Comparison of ENCODE assay signal across 8 mouse cellular contexts in genomic region chr5:136201832-136202231, GRCm38 (mm10). TPM values are rescaled to one million over a fixed set of nuclear protein-coding genes. Genes with fewer than 3 reads are reported as not detected.
DNase-seq lines count a peak whose midpoint lies in the region; ATAC-seq and TF ChIP-seq lines count a peak whose summit lies in the region.

No protein-coding gene starts in this region.

- H3K9ac ChIP-seq in kidney, embryonic 16.5 days (replicated peaks; ENCODE audit: low read length), result no peak overlapping the region
- H3K9ac ChIP-seq in liver, postnatal 0 days (replicated peaks), result no peak overlapping the region
- H3K9ac ChIP-seq in neural tube, embryonic 15.5 days (replicated peaks), result no peak overlapping the region

- peak; percentile 95 for TF ChIP-seq CTCF in liver, postnatal 0 days (IDR thresholded peaks at IDR 0.05; ENCODE audit: low read depth)

- H3K4me2 ChIP-seq in kidney, embryonic 16.5 days (replicated peaks; ENCODE audit: low read depth, low read length), result no peak overlapping the region
- H3K4me2 ChIP-seq in liver, postnatal 0 days (ENCODE audit: low read depth, low read length), result no peak overlapping the region
- H3K4me2 ChIP-seq in neural tube, embryonic 15.5 days, result no peak overlapping the region

- H3K4me3 ChIP-seq in kidney, embryonic 16.5 days (ENCODE audit: low read length), result no peak overlapping the region
- no peak overlapping the region for H3K4me3 ChIP-seq in liver, postnatal 0 days (ENCODE audit: low read depth, low read length)
- no peak overlapping the region for H3K4me3 ChIP-seq in neural tube, embryonic 15.5 days (replicated peaks)

- no peak for TF ChIP-seq EP300 in liver, postnatal 0 days (IDR thresholded peaks at IDR 0.05; ENCODE audit: low read depth)

- DNase-seq in CD8-positive naive resting alpha-beta T cell, adult 2 months (ENCODE audit: low read depth in 2 of 2, low spot score in 2 of 2), result peak; percentile 18 to 36
- peak; percentile 71 for DNase-seq in adrenal gland, adult 2 months
- DNase-seq in embryo, embryonic 11.5 days (ENCODE audit: low read depth, low spot score), result peak; percentile 76
- DNase-seq in liver, postnatal 0 days, result peak; percentile 62
- DNase-seq in thymus, postnatal 36 days, result peak; percentile 35 to 36

- H3K4me1 ChIP-seq in kidney, embryonic 16.5 days (ENCODE audit: insufficient read depth, low read length), result peaks cover 10% of the 10 kb centered on the region
- peaks cover 8% of the 10 kb centered on the region for H3K4me1 ChIP-seq in liver, postnatal 0 days (ENCODE audit: insufficient read depth)
- peaks cover 16% of the 10 kb centered on the region for H3K4me1 ChIP-seq in neural tube, embryonic 15.5 days

- H3K36me3 ChIP-seq in kidney, embryonic 16.5 days (ENCODE audit: insufficient read depth, low read length), result 0 out of 2 replicates have a peak, but pooled peaks cover 4% of the 10 kb centered on the region
- 0 out of 2 replicates have a peak, but pooled peaks cover 2% of the 10 kb centered on the region for H3K36me3 ChIP-seq in liver, postnatal 0 days (replicated peaks; ENCODE audit: insufficient read depth, low read length)
- peaks cover 4% of the 10 kb centered on the region for H3K36me3 ChIP-seq in neural tube, embryonic 15.5 days

- peak; percentile 50 for ATAC-seq in granulocyte monocyte progenitor cell, adult 5-6 weeks (replicated peaks; ENCODE audit: poor library complexity, severe bottlenecking)
- ATAC-seq in kidney, embryonic 16.5 days (ENCODE audit: low FRiP score, low TSS enrichment), result peak; percentile 64
- ATAC-seq in liver, postnatal 0 days, result no peak
- ATAC-seq in neural tube, embryonic 15.5 days (ENCODE audit: low FRiP score), result peak; percentile 19; the same call in 1 of the 2 replicates

- H3K27ac ChIP-seq in kidney, embryonic 16.5 days (ENCODE audit: low read length), result no peak overlapping the region
- H3K27ac ChIP-seq in liver, postnatal 0 days (ENCODE audit: low read depth), result no peak overlapping the region
- H3K27ac ChIP-seq in neural tube, embryonic 15.5 days (replicated peaks), result no peak overlapping the region

- no peaks in the 10 kb centered on the region for H3K9me3 ChIP-seq in kidney, embryonic 16.5 days (ENCODE audit: low read length)
- H3K9me3 ChIP-seq in liver, postnatal 0 days (ENCODE audit: low read length), result no peaks in the 10 kb centered on the region
- no peaks in the 10 kb centered on the region for H3K9me3 ChIP-seq in neural tube, embryonic 15.5 days (replicated peaks)

- H3K27me3 ChIP-seq in kidney, embryonic 16.5 days (ENCODE audit: insufficient read depth, low read length), result no peaks in the 10 kb centered on the region
- H3K27me3 ChIP-seq in liver, postnatal 0 days (ENCODE audit: insufficient read depth, low read length), result no peaks in the 10 kb centered on the region
- no peaks in the 10 kb centered on the region for H3K27me3 ChIP-seq in neural tube, embryonic 15.5 days (replicated peaks)

- WGBS in kidney, embryonic 16.5 days, result 28% methylated on average over 7 of the region's 7 CpGs
- 30% methylated on average over 7 of the region's 7 CpGs for WGBS in liver, postnatal 0 days (ENCODE audit: insufficient replicate concordance)
- 33% methylated on average over 7 of the region's 7 CpGs for WGBS in neural tube, embryonic 15.5 days

RNA-seq across cellular contexts. Expression of gene Prkrip1, which starts 3.1 kb away (rescaled TPM):
- total RNA-seq in adrenal gland, adult 2 months (2021), result 10 to 100 TPM; 33.7 to 34.5 TPM
- polyA plus RNA-seq in adrenal gland, adult 2 months (2012; rRNA removed), result 2.5 and 4.3 TPM in 2 replicates
- total RNA-seq in granulocyte monocyte progenitor cell, adult 5-6 weeks (2014; fragmentation: Nextera tagmentation), result 32.2 and 42.1 TPM in 2 replicates
- total RNA-seq in granulocyte monocyte progenitor cell, adult 5-6 weeks (2017), result 45.2 and 89.4 TPM in 2 replicates
- polyA plus RNA-seq in kidney, embryonic 16.5 days (2015; fragmentation: Nextera tagmentation; extraction: Ambion mirVana), result 47.1 and 52.0 TPM in 2 replicates
- 19.6 and 19.9 TPM in 2 replicates for polyA plus RNA-seq in liver, postnatal 0 days (2015; fragmentation: Nextera tagmentation; extraction: Ambion mirVana)
- polyA plus RNA-seq in neural tube, embryonic 15.5 days (2015; fragmentation: Nextera tagmentation; extraction: Ambion mirVana), result 62.1 and 63.9 TPM in 2 replicates

RNA-seq across cellular contexts. Expression of gene Orai2, which starts 31.3 kb away (rescaled TPM):
- 1 to 10 TPM; 2.5 to 4.0 TPM for total RNA-seq in adrenal gland, adult 2 months (2021)
- 9.5 and 9.7 TPM in 2 replicates for polyA plus RNA-seq in adrenal gland, adult 2 months (2012; rRNA removed)
- total RNA-seq in granulocyte monocyte progenitor cell, adult 5-6 weeks (2014; fragmentation: Nextera tagmentation), result 24.7 and 38.2 TPM in 2 replicates
- 26.6 and 29.0 TPM in 2 replicates for total RNA-seq in granulocyte monocyte progenitor cell, adult 5-6 weeks (2017)
- polyA plus RNA-seq in kidney, embryonic 16.5 days (2015; fragmentation: Nextera tagmentation; extraction: Ambion mirVana), result 6.1 and 6.6 TPM in 2 replicates
- polyA plus RNA-seq in liver, postnatal 0 days (2015; fragmentation: Nextera tagmentation; extraction: Ambion mirVana), result 4.4 and 4.5 TPM in 2 replicates
- 40.0 and 45.6 TPM in 2 replicates for polyA plus RNA-seq in neural tube, embryonic 15.5 days (2015; fragmentation: Nextera tagmentation; extraction: Ambion mirVana)

RNA-seq across cellular contexts. Expression of gene Sh2b2, which starts 44.5 kb away (rescaled TPM):
- total RNA-seq in adrenal gland, adult 2 months (2021), result 10 to 100 TPM; 27.0 to 30.0 TPM
- polyA plus RNA-seq in adrenal gland, adult 2 months (2012; rRNA removed), result 57.6 and 89.9 TPM in 2 replicates
- total RNA-seq in granulocyte monocyte progenitor cell, adult 5-6 weeks (2014; fragmentation: Nextera tagmentation), result 32.9 and 67.0 TPM in 2 replicates
- total RNA-seq in granulocyte monocyte progenitor cell, adult 5-6 weeks (2017), result 10.9 and 13.9 TPM in 2 replicates
- polyA plus RNA-seq in kidney, embryonic 16.5 days (2015; fragmentation: Nextera tagmentation; extraction: Ambion mirVana), result 5.0 and 5.3 TPM in 2 replicates
- polyA plus RNA-seq in liver, postnatal 0 days (2015; fragmentation: Nextera tagmentation; extraction: Ambion mirVana), result 1.3 and 1.7 TPM in 2 replicates
- polyA plus RNA-seq in neural tube, embryonic 15.5 days (2015; fragmentation: Nextera tagmentation; extraction: Ambion mirVana), result 23.4 and 24.1 TPM in 2 replicates
